Mouse (Mus musculus) C2C12 (cell line): Measurements from ENCODE around the gene Inmt.

Experiments
- CEBPB ChIP-seq: IDR thresholded peaks from one replicate; pipeline ENCODE4 v1.6.1; 2011; ENCODE audit warnings: low read depth, mild to moderate bottlenecking, control low read depth, moderate library complexity
- CTCF ChIP-seq: IDR thresholded peaks from one replicate; pipeline ENCODE4 v1.5.1; 2011; ENCODE audit not compliant: control insufficient read depth, insufficient read depth, insufficient read length

- no peak for TF ChIP-seq CTCF
- TF ChIP-seq CEBPB = no peak
Measured at GRCm38 (mm10) chr6:55132794-55133193, 42.0 kb downstream of the Inmt start, which contains the start of gene Crhr2.
